Mouse (Mus musculus): ENCODE results near the gene Gm45717.

DNA sequence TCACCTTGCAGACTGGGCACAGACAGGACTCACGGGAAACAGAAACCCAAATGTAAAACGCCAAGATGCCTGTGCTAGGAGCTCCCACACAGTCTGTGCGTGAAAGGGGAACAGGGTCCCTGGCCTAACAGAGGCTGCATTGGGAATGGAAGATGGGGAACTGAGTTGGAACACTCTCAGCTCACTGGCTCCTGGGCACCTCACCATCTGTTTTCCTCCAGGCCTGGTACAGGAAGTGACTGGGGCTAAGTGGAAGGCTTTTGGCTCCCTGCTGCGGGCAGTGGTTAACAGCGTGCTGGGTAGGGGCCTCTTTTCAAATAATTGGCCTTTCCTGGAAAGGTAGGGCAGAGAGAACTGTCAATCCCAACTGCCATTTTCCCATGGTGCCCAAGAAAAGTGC, 34.9 kb upstream of the Gm45717 start:
- TF ChIP-seq CTCF (IDR thresholded peaks at IDR 0.05; ENCODE audit: low read depth, low read length) (no peak), POLR2A (IDR thresholded peaks at IDR 0.05; ENCODE audit: borderline replicate concordance, low read depth, low read length) (no peak)

Measured in bone marrow macrophage, adult 2 months (primary cell).